Mouse (Mus musculus) lung, adult 10 weeks (tissue): ENCODE measurements around the gene Uhrf1. TPM values are rescaled to one million over a fixed set of nuclear protein-coding genes. Genes with fewer than 3 reads are reported as not detected.

Experiments used
- polyA plus RNA-seq: library from polyadenylated mRNA; stranded (reverse); fragments of 350-450 nt; fragmentation: Illumina TruSeq; extraction: RNeasy Lipid Tissue Mini Kit (QIAGEN cat#74804); gene quantifications from one replicate; pipeline ENCODE4 v1.2.3, GENCODE M21; 2014; ENCODE audit warnings: low read depth, low replicate concordance; ENCODE audit not compliant: insufficient read depth

The Uhrf1 gene
- polyA plus RNA-seq = 1.3 TPM

DNA sequence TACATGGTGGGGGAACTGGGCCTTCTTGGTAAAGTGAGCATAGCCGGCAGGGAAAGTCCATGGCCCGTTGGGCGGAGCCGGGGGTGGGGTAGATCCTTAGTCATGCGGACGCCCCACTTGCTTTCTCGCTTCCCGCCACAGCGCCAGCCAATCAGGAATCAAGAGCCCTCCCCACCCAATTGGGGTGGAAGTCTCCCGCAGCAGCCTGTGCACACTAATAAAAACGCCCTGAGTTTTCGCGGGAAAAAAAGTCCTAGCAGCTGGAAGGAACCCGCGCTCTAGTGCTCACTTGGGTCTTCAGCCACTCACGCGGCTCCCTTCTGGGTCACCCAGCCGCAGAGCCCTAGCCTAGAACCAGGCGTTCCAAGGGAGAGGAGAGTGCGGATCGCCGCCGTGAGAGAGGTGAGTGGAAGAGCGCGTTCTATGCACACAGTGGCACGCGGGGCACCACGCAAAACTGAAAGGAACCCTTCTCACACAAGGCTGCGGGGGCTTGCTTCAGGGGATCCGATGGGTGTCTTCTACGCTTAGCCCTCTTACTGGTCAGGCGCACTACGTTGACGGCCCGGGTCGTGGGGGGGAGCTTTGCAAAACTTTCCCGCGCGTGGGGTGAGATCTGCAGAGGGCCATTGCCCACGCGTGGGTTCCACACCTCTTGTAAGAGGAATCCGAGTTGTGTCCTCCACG is at the start of gene Uhrf1:
Gene Uhrf1, plus strand, starts transcription at position 162 of the 687 bp plus-strand sequence.

GRCm38 (mm10) chr17:56256239-56256881 is 46.8 kb upstream of the Uhrf1 start, which contains the start of gene Fem1a:
Fem1a (plus strand) TSS chr17:56256810.

DNA sequence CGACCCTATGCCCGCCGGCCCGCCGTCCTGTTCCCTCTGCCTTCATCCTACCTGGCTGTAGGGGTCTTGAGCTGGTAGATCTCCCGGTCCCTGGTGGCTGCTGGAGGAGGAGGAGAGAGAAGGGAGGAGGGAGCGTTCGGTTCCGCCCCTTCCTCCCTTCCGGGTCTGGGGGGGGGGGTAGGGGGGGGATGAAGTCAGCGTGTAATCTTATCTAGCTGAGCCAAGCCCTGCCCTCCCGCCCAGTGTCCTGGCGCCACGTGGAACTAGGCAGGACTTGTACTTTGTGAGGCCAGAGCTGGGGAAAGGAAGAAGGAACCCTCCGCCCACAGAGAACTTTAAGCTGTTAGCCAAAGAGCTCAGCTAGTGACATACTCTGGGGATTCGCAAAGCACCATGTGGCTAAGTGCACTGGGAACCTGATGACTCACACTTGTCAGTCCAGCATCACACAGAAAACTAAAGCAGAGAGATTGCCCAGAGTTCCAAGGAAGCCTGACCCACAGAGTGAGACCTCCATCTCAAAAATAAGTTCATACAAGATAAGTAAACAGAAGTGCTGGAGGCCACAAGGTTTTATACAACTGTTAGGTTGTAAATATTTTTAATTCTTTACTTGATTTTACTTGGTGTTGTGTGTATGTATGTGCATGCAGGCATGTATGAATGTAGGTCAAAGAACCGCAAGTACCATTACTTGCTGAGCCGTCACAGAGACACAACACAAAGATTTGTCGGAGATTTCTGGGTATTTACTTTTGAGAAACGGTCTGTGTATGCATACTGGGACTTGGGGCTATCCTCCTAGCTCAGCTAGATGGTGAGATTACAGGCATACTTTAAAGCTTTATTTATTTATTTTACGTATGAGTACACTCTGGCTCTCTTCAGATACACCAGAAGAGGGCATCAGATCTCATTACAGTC is 26.2 kb upstream of the Uhrf1 start, which contains the start of gene Ticam1:
Gene Ticam1, minus strand, starts transcription at position 144 of the 924 bp plus-strand sequence.

GRCm38 (mm10) chr17:56292531-56293222 is 10.4 kb upstream of the Uhrf1 start, which contains the start of gene Plin3:
Plin3 (minus strand) TSS chr17:56292873.

DNA sequence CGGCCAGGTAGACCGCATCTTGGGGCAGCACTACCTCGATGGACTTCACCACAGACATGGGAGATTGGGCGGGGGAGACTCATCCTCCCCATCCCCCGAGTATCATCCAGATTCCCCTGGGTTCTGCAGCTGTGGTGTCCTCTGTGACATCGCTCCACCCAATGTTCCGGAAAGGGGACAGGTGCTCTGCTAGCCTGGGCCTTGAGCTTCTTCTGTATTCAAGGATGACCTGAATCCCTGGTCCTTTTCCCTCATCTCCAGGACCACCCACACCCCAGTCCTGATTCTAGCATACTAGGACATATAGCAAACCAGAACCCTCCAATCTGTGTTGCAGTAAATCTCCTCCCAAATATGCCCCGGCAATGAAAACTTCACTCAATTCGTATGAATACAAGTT is 2.9 kb upstream of the Uhrf1 start, which contains the start of gene Arrdc5:
Gene Arrdc5, minus strand, starts transcription at position 101 of the 400 bp plus-strand sequence.

GRCm38 (mm10) chr17:56325450-56326152 is 22.5 kb downstream of the Uhrf1 start, which contains the start of gene Kdm4b:
Kdm4b (plus strand) TSS chr17:56326062.

Other genes starting within 250 kb of the Uhrf1 start
- 44.7 TPM for gene Ubxn6, start 228.3 kb upstream of the Uhrf1 start, polyA plus RNA-seq
- gene Hdgfl2, start 223.7 kb upstream of the Uhrf1 start, polyA plus RNA-seq = 35.9 TPM
- gene Plin4, start 193.5 kb upstream of the Uhrf1 start, polyA plus RNA-seq = 8.1 TPM
- 2.9 TPM for gene Plin5, start 185.7 kb upstream of the Uhrf1 start, polyA plus RNA-seq
- 77.3 TPM for gene Lrg1, start 181.3 kb upstream of the Uhrf1 start, polyA plus RNA-seq
- gene Sema6b, start 163.0 kb upstream of the Uhrf1 start, polyA plus RNA-seq = 3.0 TPM
- 1.7 TPM for gene Tnfaip8l1, start 140.8 kb upstream of the Uhrf1 start, polyA plus RNA-seq
- 53.7 TPM for gene Mydgf, start 119.4 kb upstream of the Uhrf1 start, polyA plus RNA-seq
- gene Dpp9, start 84.4 kb upstream of the Uhrf1 start, polyA plus RNA-seq = 16.6 TPM
- gene Fem1a, start 46.5 kb upstream of the Uhrf1 start, polyA plus RNA-seq = 9.4 TPM
- 6.8 TPM for gene Ticam1, start 26.5 kb upstream of the Uhrf1 start, polyA plus RNA-seq
- 22.8 TPM for gene Plin3, start 10.4 kb upstream of the Uhrf1 start, polyA plus RNA-seq
- gene Arrdc5, start 3.0 kb upstream of the Uhrf1 start, polyA plus RNA-seq = not detected
- gene Kdm4b, start 22.7 kb downstream of the Uhrf1 start, polyA plus RNA-seq = 10.1 TPM
- gene Ptprs, start 173.2 kb downstream of the Uhrf1 start, polyA plus RNA-seq = 10.7 TPM
- gene Znrf4, start 209.1 kb downstream of the Uhrf1 start, polyA plus RNA-seq = not detected